Mouse (Mus musculus): ENCODE results near the gene Adgrg5. TPM values are rescaled to one million over a fixed set of nuclear protein-coding genes. Genes with fewer than 3 reads are reported as not detected.

The Adgrg5 gene
- polyA plus RNA-seq (2016; fragmentation: Nextera tagmentation; extraction: Ambion mirVana) = 0.43 and 0.62 TPM in 2 replicates

- Histone ChIP-seq H3K27me3 (ENCODE audit: poor library complexity, severe bottlenecking) (peaks cover 18% of the 10 kb centered on the region), H3K4me1 (peaks cover 27% of the 10 kb centered on the region), H3K27ac (peak within 1 kb of the TSS; percentile 58), H3K9me3 (no peaks in the 10 kb centered on the region), H3K36me3 (replicated peaks) (no peaks in the 10 kb centered on the region), H3K4me3 (no peak within 1 kb of the TSS)
- 61% methylated on average over 8 of the region's 8 CpGs for WGBS
- no peak for DNase-seq (ENCODE audit: extremely low spot score, low spot score)
These were observed at the start of gene Adgrg5 for GRCm38 (mm10) chr8:94923405-94923804. Adgrg5 (plus strand) TSS chr8:94923694.

GRCm38 (mm10) chr8:94874358-94874757 lies 49.1 kb upstream of the Adgrg5 start:
- no peaks in the 10 kb centered on the region for H3K36me3 ChIP-seq (replicated peaks)
- no peaks in the 10 kb centered on the region for H3K9me3 ChIP-seq
- 17% methylated on average over 6 of the region's 6 CpGs for WGBS
- peak; percentile 71 for DNase-seq (ENCODE audit: extremely low spot score, low spot score)
- peaks cover 68% of the 10 kb centered on the region for H3K4me1 ChIP-seq
- no peak overlapping the region for H3K27ac ChIP-seq
- peaks cover 57% of the 10 kb centered on the region for H3K27me3 ChIP-seq (ENCODE audit: poor library complexity, severe bottlenecking)
- H3K4me3 ChIP-seq = peak overlapping the region; percentile 72; the same call in 1 of the 2 replicates

GRCm38 (mm10) chr8:94875096-94875870 lies 48.2 kb upstream of the Adgrg5 start:
- Histone ChIP-seq H3K9me3 (no peaks in the 10 kb centered on the region), H3K27ac (peak overlapping the region; percentile 76), H3K4me3 (peak overlapping the region; percentile 72), H3K27me3 (ENCODE audit: poor library complexity, severe bottlenecking) (peaks cover 48% of the 10 kb centered on the region), H3K4me1 (peaks cover 59% of the 10 kb centered on the region), H3K36me3 (replicated peaks) (no peaks in the 10 kb centered on the region)
- 15% methylated on average over 17 of the region's 17 CpGs for WGBS
- peak; percentile 31 for DNase-seq (ENCODE audit: extremely low spot score, low spot score)

- peaks cover 43% of the 10 kb centered on the region for H3K27me3 ChIP-seq (ENCODE audit: poor library complexity, severe bottlenecking)
These were observed 47.7 kb upstream of the Adgrg5 start for GRCm38 (mm10) chr8:94875871-94876150.

GRCm38 (mm10) chr8:94876197-94876730 lies 47.2 kb upstream of the Adgrg5 start, which contains the start of gene Dok4:
Dok4 (minus strand) TSS chr8:94876330.
- peaks cover 40% of the 10 kb centered on the region for H3K27me3 ChIP-seq (ENCODE audit: poor library complexity, severe bottlenecking)
- DNase-seq (ENCODE audit: extremely low spot score, low spot score) = peak; percentile 91
- peaks cover 49% of the 10 kb centered on the region for H3K4me1 ChIP-seq
- H3K4me3 ChIP-seq = peak within 1 kb of the TSS; percentile 72
- H3K9me3 ChIP-seq = no peaks in the 10 kb centered on the region
- peak within 1 kb of the TSS; percentile 76 for H3K27ac ChIP-seq
- H3K36me3 ChIP-seq (replicated peaks) = no peaks in the 10 kb centered on the region
- 1% methylated on average over 23 of the region's 37 CpGs for WGBS

More at GRCm38 (mm10) chr8:94875871-94876150, 47.7 kb upstream of the Adgrg5 start:
- H3K27ac ChIP-seq = peak overlapping the region; percentile 76
- peaks cover 54% of the 10 kb centered on the region for H3K4me1 ChIP-seq
- no peaks in the 10 kb centered on the region for H3K36me3 ChIP-seq (replicated peaks)
- no peaks in the 10 kb centered on the region for H3K9me3 ChIP-seq
- peak overlapping the region; percentile 72 for H3K4me3 ChIP-seq
- WGBS = under 1% methylated on average over 20 of the region's 20 CpGs
- DNase-seq (ENCODE audit: extremely low spot score, low spot score) = no peak

GRCm38 (mm10) chr8:94876820-94877219 lies 46.7 kb upstream of the Adgrg5 start:
- Histone ChIP-seq H3K27me3 (ENCODE audit: poor library complexity, severe bottlenecking) (peaks cover 34% of the 10 kb centered on the region), H3K9me3 (no peaks in the 10 kb centered on the region), H3K4me1 (peaks cover 44% of the 10 kb centered on the region), H3K27ac (no peak overlapping the region), H3K36me3 (replicated peaks) (no peaks in the 10 kb centered on the region), H3K4me3 (0 out of 2 replicates have a peak overlapping the region, but pooled peaks have one; percentile 72)
- no peak for DNase-seq (ENCODE audit: extremely low spot score, low spot score)
- WGBS = 52% methylated on average over 3 of the region's 3 CpGs

GRCm38 (mm10) chr8:94880742-94881141 lies 42.8 kb upstream of the Adgrg5 start:
- 76% methylated on average over 4 of the region's 4 CpGs for WGBS
- H3K4me1 ChIP-seq = peaks cover 13% of the 10 kb centered on the region
- no peak for DNase-seq (ENCODE audit: extremely low spot score, low spot score)
- no peaks in the 10 kb centered on the region for H3K9me3 ChIP-seq
- no peak overlapping the region for H3K4me3 ChIP-seq
- no peaks in the 10 kb centered on the region for H3K36me3 ChIP-seq (replicated peaks)
- H3K27me3 ChIP-seq (ENCODE audit: poor library complexity, severe bottlenecking) = peaks cover 9% of the 10 kb centered on the region
- no peak overlapping the region for H3K27ac ChIP-seq

GRCm38 (mm10) chr8:94888383-94889036 lies 35.0 kb upstream of the Adgrg5 start:
- WGBS = 44% methylated on average over 14 of the region's 14 CpGs
- Histone ChIP-seq H3K9me3 (no peaks in the 10 kb centered on the region), H3K27ac (no peak overlapping the region), H3K4me3 (no peak overlapping the region), H3K27me3 (ENCODE audit: poor library complexity, severe bottlenecking) (peaks cover 4% of the 10 kb centered on the region; the same call in 1 of the 2 replicates), H3K36me3 (replicated peaks) (no peaks in the 10 kb centered on the region), H3K4me1 (no peaks in the 10 kb centered on the region; the same call in 1 of the 2 replicates)
- no peak for DNase-seq (ENCODE audit: extremely low spot score, low spot score)

GRCm38 (mm10) chr8:94892917-94893316 lies 30.6 kb upstream of the Adgrg5 start:
- H3K4me1 ChIP-seq = peaks cover 18% of the 10 kb centered on the region
- no peak overlapping the region for H3K27ac ChIP-seq
- no peaks in the 10 kb centered on the region for H3K36me3 ChIP-seq (replicated peaks)
- H3K9me3 ChIP-seq = no peaks in the 10 kb centered on the region
- DNase-seq (ENCODE audit: extremely low spot score, low spot score) = no peak
- H3K27me3 ChIP-seq (ENCODE audit: poor library complexity, severe bottlenecking) = peaks cover 4% of the 10 kb centered on the region; the same call in 1 of the 2 replicates
- WGBS = 58% methylated on average over 2 of the region's 2 CpGs
- no peak overlapping the region for H3K4me3 ChIP-seq

GRCm38 (mm10) chr8:94899262-94899661 lies 24.2 kb upstream of the Adgrg5 start:
- H3K27ac ChIP-seq = peak overlapping the region; percentile 66
- 12% methylated on average over 11 of the region's 11 CpGs for WGBS
- H3K27me3 ChIP-seq (ENCODE audit: poor library complexity, severe bottlenecking) = peaks cover 15% of the 10 kb centered on the region
- peak overlapping the region; percentile 22; the same call in 1 of the 2 replicates for H3K4me3 ChIP-seq
- DNase-seq (ENCODE audit: extremely low spot score, low spot score) = no peak
- H3K36me3 ChIP-seq (replicated peaks) = peaks cover 19% of the 10 kb centered on the region
- H3K9me3 ChIP-seq = no peaks in the 10 kb centered on the region
- H3K4me1 ChIP-seq = peaks cover 49% of the 10 kb centered on the region

GRCm38 (mm10) chr8:94900617-94901016 lies 22.9 kb upstream of the Adgrg5 start:
- H3K4me3 ChIP-seq = no peak overlapping the region; the same call in 1 of the 2 replicates
- no peak for DNase-seq (ENCODE audit: extremely low spot score, low spot score)
- 40% methylated on average over 6 of the region's 6 CpGs for whole genome bisulfite sequencing
- no peaks in the 10 kb centered on the region for H3K9me3 ChIP-seq
- peaks cover 33% of the 10 kb centered on the region for H3K36me3 ChIP-seq (replicated peaks)
- peak overlapping the region; percentile 79 for H3K27ac ChIP-seq
- H3K27me3 ChIP-seq (ENCODE audit: poor library complexity, severe bottlenecking) = peaks cover 15% of the 10 kb centered on the region
- peaks cover 40% of the 10 kb centered on the region for H3K4me1 ChIP-seq

GRCm38 (mm10) chr8:94901031-94901430 lies 22.5 kb upstream of the Adgrg5 start:
- Histone ChIP-seq H3K36me3 (replicated peaks) (peaks cover 37% of the 10 kb centered on the region), H3K9me3 (no peaks in the 10 kb centered on the region), H3K4me1 (peaks cover 36% of the 10 kb centered on the region), H3K27ac (peak overlapping the region; percentile 79), H3K4me3 (no peak overlapping the region; the same call in 1 of the 2 replicates), H3K27me3 (ENCODE audit: poor library complexity, severe bottlenecking) (peaks cover 15% of the 10 kb centered on the region)
- no peak for DNase-seq (ENCODE audit: extremely low spot score, low spot score)
- 24% methylated on average over 5 of the region's 5 CpGs for WGBS

All from forebrain, embryonic 10.5 days (tissue).